Mouse (Mus musculus) right cerebral cortex, adult 18-20 months (tissue): ENCODE measurements around the gene Traf6.

ENCODE experiments used
- DNase-seq: peaks from one replicate; pipeline ENCODE4 v3.0.0; 2022; ENCODE audit warnings: mixed read lengths

The Traf6 gene

DNA sequence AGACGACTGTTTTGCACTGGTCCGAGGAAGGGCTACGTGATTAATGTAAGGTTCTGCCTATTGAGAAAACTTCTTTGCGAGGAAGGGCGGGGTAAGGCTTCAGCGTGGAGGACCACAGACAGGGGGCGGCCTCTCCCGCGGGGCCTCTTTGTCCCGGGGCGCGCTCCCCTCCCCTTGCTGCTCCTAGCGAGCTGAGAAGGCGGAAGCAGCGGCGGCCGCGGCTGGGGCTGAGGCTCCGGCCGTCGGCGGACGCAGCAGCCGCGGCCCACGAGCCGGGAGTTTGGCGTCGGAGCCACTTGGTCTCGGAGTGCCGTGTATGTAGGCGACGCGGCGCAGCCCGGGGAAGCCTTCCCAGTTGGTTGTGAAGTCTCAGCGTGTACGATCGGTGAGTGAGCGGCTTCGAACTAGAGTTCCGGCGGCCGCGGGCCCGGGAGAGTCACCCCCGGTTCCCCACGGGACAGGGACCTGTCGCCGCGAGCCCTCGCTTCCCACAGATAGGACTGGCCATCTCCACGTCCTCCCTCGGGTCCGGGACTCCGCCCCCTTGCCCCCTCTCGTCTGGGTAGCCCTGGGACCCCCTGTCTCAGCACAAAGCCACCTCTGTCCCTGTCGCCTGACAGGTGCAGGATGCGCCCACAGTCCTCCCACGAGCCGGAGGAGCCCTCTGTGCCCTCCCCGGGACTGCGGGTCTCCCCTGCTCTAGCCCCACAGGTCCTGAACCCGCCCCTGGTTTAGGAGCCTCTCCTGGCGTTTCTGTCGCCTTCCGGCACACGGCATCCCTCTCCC is at the start of gene Traf6:
Traf6 (plus strand) TSS at position 194 of the 786 bp plus-strand sequence.
- DNase-seq, result peak; percentile 87

DNA sequence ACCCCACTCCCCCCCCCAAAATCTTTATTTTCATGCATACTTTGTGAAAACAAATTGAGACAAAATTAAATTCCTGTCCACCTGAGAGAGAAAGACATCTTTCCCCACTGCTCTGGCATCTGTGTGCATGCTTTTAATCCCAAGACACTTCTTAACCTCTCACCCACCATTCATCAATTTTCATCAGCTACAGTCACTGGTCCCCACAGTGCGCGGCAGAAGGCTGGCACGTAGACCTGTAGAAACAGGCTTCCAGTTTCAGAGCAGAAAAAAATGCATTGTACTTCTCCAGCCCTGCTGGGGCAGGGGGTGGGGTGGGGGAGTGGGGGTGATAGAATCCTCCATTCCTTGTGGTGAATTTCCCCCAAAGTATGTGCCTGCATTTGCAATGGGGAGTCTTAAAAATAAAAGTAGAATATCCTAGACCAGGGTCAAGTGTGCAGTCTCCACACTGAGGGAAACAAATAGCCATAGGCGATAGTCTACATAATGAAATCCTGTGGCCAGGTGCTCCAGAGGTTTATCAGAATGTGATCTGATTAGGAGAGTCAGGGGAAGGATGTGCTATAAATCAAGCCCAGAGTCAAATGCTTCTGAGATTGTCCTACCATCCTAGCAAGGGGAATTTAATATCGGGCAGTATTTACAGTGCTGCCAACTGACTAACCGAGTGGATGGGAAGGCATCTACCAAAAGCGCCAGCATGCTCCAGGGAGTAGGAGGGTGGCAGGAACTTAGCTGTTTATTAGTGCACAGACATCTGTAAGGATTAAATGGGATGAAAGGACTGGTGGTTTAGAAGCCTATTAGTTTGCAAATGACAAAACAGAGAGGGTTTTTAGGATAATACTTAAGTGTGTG is 39.0 kb upstream of the Traf6 start:
- DNase-seq, result no peak

DNA sequence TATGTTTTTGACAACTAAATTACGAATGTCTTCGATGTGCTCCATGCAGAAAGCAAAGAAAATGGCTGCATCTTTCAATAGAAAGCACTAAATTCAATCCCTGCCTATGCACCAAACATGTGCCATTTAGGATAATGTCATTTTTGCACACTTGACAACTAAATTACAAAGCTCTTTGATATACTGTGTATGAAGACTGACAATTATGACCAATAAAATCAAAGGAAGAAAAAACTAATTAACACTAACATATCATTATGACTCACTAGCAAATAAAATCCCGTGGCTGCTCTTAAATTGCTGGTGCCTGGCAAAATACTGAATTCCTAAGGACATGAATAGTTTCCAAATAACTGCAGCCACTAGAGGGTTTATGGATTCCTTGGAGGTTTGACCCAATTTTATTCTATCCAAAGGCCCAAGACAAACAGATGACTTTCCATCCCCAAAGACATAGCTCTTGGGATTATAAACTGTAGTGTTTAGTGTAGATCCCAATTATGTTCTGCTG is 38.3 kb upstream of the Traf6 start:
- no peak for DNase-seq

- no peak for DNase-seq
These were observed 32.4 kb upstream of the Traf6 start for GRCm38 (mm10) chr2:101645841-101646240.

GRCm38 (mm10) chr2:101648361-101648760 is 29.9 kb upstream of the Traf6 start:
- DNase-seq, result no peak

DNA sequence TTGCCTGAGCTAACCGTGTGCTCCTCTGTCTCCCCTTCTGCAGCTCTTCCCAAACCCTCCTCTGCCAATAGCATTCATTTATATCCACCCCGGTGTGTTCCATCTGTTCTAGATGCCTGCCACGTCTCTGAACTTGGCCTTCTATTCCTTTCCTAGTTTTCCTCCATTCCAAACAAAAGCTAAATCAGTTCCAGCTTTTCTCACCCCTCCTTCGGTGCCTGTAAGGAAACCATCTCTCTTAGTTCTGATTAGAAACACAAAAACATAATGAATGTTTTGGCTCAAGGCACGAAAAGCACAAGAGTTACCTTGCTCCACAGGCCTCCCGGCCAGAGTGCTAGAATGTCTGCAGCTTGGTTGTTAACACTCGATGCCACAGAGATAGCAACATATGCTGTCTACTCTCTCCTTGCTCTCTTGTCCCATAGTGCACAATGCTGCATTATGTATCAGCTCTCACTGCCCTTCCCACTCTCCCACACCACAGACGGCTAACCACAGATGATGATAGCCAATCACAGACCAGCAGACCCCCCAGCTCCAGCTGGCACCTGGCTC is 29.0 kb upstream of the Traf6 start, which contains the start of the genes Rag1 and B230118H07Rik:
Rag1 (minus strand) TSS at position 388 of the 558 bp plus-strand sequence.
B230118H07Rik (minus strand) TSS at position 419 of the 558 bp plus-strand sequence.
- no peak for DNase-seq

- no peak for DNase-seq
These were observed 27.8 kb upstream of the Traf6 start for GRCm38 (mm10) chr2:101650446-101650845.

- no peak for DNase-seq
These were observed 25.9 kb upstream of the Traf6 start for GRCm38 (mm10) chr2:101652204-101652920.

- DNase-seq, result peak; percentile 75
These were observed 25.2 kb upstream of the Traf6 start for GRCm38 (mm10) chr2:101652921-101653597.

DNA sequence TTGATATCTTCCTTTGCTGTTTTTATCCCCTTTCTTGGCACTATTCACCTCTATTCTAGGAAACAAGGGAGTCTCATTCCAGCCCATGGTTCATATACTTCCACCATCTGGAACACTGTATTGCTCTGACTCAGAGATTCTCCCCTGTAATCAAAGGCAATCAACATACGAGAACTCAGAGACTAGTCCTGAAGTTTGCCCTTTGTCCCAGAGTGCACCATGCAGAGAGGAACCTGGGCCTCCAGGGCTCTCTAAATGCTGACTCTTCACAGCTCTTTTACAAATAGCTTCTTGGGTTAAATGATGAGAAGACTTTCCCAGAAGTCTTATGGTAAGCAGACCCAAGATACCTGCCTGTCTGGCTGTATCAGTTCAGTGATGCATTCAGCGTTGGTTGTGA is 17.7 kb upstream of the Traf6 start:
- DNase-seq, result no peak

DNA sequence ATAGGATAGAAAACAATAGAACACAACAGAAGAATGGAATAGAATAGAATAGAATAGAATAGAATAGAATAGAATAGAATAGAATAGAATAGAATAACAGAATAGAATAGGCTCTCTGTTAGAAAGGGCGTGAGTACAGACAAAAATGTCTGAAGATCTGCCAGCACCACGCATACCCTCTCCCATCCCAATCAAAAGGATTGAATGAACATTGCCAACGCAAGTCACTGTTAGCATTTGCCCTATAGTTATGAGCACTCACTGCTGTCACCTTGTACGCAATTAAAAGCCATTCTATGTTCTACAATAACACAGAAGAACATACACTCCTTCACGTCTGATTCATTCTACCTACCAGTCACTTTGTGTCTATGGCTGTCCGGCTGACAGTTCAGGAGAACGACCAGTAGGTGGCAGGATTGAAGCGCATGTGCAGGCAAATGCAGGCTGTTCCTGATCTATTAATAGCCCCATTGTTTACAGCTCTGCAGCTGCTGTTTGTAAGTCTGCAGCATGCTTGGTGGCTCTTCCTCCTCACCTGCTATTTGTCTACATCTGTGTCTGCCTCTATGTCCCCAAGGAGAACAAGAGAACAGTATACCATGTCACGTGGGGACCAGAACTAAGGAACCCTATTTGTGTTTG is 13.0 kb upstream of the Traf6 start:
- DNase-seq, result peak; percentile 81

DNA sequence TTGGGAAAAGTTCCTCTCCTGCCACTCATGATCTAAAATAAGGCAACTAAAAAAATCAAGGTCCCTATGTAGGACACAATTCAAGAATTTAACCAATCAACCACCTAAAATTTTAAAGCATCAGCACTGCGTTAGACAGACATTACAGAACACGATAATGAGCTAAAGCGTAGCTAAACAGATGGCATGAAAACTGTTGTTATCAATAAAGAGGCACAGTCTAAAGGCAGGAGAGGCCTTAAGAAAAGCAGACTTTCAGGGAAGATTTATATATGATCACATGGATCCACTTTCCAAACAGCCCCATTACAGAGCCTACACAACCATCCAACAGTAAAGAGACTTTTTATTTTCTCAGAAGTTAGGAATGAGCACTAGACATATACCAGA is 12.5 kb upstream of the Traf6 start:
- DNase-seq, result no peak

DNA sequence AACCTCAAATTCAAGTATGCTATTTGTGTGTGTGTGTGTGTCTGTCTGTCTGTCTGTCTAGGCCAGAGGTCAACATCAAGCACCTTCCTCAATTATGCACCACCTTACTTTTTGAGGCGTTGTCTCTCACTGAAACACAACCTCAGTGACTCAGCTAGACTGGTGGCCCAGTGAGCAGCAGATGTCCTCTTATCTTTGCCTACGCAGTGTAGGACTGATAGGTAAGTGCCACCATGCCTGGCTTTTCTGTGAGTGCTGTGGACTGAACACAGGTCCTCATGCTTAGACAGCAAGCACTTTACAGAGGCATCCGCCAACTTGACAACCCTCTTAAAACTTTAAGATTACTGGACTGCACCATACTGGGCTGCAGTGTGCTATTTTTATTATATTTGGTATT is 9.5 kb upstream of the Traf6 start:
- no peak for DNase-seq

DNA sequence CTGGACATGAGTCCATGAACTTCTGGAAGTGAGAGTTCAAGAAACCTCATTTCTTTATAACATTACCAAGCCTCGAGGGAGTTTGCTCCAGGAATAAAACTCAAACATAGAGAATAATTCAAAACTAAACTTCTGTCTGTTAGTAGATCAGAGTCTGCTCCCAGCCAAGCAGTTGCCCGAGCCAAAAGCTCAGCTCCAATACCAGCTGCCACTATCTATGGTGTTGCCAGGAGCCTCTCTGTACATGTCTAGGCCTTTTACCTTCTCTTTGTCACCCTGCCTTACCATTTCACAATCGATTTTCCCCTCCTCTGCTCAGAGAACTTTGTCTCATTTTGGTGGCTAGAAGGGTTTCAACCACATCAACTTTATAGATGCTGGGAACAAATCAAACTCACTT is 4.7 kb upstream of the Traf6 start:
- no peak for DNase-seq

- DNase-seq, result no peak
These were observed 1.0 kb downstream of the Traf6 start for GRCm38 (mm10) chr2:101679164-101679784.

GRCm38 (mm10) chr2:101684421-101684820 is 6.2 kb downstream of the Traf6 start:
- DNase-seq, result peak; percentile 18

DNA sequence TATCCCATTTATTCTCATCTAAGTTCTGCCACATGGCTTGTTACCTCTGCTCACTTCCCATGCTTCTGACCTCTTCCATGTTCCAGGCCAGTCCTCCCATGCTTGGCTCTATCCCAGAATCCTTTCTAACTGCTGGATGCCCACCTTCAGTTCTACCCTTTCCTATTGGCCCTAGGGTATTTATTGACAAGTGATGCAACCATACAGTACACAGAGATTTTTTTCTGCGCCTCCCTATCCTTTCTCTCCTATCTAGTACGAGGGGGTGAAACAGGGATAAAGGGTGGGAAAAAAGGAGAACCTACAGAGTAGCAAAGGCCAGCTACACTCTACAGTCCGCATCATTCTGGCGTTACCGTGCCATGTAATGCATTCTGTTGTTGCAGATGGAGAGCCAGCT is 9.8 kb downstream of the Traf6 start:
- DNase-seq, result no peak

GRCm38 (mm10) chr2:101690252-101690827 is 12.1 kb downstream of the Traf6 start:
- no peak for DNase-seq

DNA sequence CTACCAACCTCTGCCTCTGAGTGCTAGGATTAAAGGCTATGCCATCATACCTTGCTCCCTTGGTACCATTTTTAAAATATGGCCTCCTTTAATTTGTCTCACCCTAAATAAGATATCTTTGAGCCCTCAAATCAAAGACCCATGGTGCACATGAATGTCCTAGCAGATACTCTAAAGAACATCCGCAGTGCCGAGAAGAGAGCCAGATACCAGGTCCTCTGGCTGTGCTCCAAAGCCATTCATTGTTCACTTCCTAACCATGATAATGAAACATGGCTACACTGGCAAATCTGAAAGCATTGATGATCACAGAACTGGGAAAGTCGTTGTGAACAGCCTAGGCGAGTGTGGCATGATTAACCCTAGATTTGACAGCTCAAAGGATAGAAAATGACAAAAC is 14.8 kb downstream of the Traf6 start:
- DNase-seq, result no peak

- DNase-seq, result peak; percentile 24
These were observed 15.5 kb downstream of the Traf6 start for GRCm38 (mm10) chr2:101693577-101694215.
